Mouse (Mus musculus) liver, embryonic 11.5 days (tissue): ENCODE data around the gene Sftpa1. TPM values are rescaled to one million over a fixed set of nuclear protein-coding genes. Genes with fewer than 3 reads are reported as not detected.

Experiments used
- ATAC-seq: fragments of 200-750 bp; cut with Nextera tagmentation; replicated peaks from 2 replicates; pipeline ENCODE4 v1.8.0; 2017; ENCODE audit warnings: moderate number of reproducible peaks, mild to moderate bottlenecking, moderate TSS enrichment, moderate library complexity; ENCODE audit not compliant: low FRiP score
- DNase-seq: peaks from one replicate; pipeline ENCODE4 v3.0.0-alpha.2; 2017; ENCODE audit warnings: low spot score
- H3K27ac ChIP-seq: fragments of 300-500 bp; sonication (generic); 2 replicates; pipeline ENCODE4 v1.5.1; 2014; ENCODE audit warnings: mild to moderate bottlenecking, low read depth, low read length, control low read depth
- H3K27me3 ChIP-seq: fragments of 300-500 bp; sonication (generic); replicated peaks from 2 replicates; pipeline ENCODE4 v1.6.1; 2014; ENCODE audit warnings: low read length, mixed read lengths; ENCODE audit not compliant: control insufficient read depth, insufficient read depth
- H3K36me3 ChIP-seq: fragments of 300-500 bp; sonication (generic); 2 replicates; pipeline ENCODE4 v1.6.1; 2014; ENCODE audit warnings: mild to moderate bottlenecking, low read length, moderate library complexity, mixed read lengths; ENCODE audit not compliant: control insufficient read depth, insufficient read depth
- H3K4me1 ChIP-seq: fragments of 300-500 bp; sonication (generic); replicated peaks from 2 replicates; pipeline ENCODE4 v1.6.1; 2014; ENCODE audit warnings: low read length, mixed read lengths; ENCODE audit not compliant: control insufficient read depth, insufficient read depth
- H3K4me2 ChIP-seq: fragments of 300-500 bp; sonication (generic); 2 replicates; pipeline ENCODE4 v1.6.1; 2014; ENCODE audit warnings: mild to moderate bottlenecking, control low read depth, moderate library complexity
- H3K4me3 ChIP-seq: fragments of 300-500 bp; sonication (generic); 2 replicates; pipeline ENCODE4 v1.5.1; 2014; ENCODE audit warnings: low read depth, low read length, control low read depth
- H3K9ac ChIP-seq: fragments of 300-500 bp; sonication (generic); 2 replicates; pipeline ENCODE4 v1.6.1; 2014; ENCODE audit warnings: low read depth, low read length, control low read depth
- H3K9me3 ChIP-seq: fragments of 300-500 bp; sonication (generic); 2 replicates; pipeline ENCODE4 v1.6.1; 2016; ENCODE audit warnings: low read length, inconsistent platforms, mixed read lengths; ENCODE audit not compliant: control insufficient read depth
- WGBS: fragments of 180-500 bp; shearing (Covaris S2); extraction: QIAGEN DNeasy Blood & Tissue Kit; methylation state at CpG from one replicate; pipeline ENCODE4 v1.1.7; 2014; 5-methylcytosine and 5-hydroxymethylcytosine counted together
- polyA plus RNA-seq: library from polyadenylated mRNA; unstranded; fragments of >200 nt; fragmentation: Nextera tagmentation; extraction: Ambion mirVana; gene quantifications from 2 replicates; pipeline ENCODE4 v1.2.1, GENCODE M21; 2014

Gene Sftpa1
- polyA plus RNA-seq, 1 experiment from 2014 or later: not detected

DNA sequence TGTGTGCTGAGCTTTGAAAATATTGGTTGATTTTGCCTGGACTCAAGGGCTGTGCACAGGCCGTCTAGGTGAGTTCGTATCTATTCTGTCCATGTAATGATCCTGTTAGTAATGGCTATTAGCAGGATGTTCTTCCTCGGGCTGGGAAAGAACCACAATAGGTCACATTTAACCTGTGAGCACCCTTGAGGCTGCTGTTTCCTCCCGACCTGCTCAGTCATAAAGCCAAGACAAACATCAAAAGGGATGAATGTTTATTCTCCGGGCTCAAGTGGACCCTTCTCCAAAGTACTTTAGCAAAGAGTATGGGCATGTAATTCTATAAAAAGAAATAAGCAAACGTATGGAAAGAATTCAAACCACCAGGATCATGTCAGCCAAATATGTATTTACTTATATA, 14.5 kb downstream of the Sftpa1 start:
- DNase-seq: no peak

GRCm38 (mm10) chr14:41146922-41147321, 15.3 kb downstream of the Sftpa1 start:
- Histone ChIP-seq H3K9me3 (no peaks in the 10 kb centered on the region), H3K4me1 (no peaks in the 10 kb centered on the region), H3K36me3 (no peaks in the 10 kb centered on the region), H3K27me3 (no peaks in the 10 kb centered on the region), H3K4me3 (no peak overlapping the region), H3K4me2 (no peak overlapping the region), H3K27ac (no peak overlapping the region), H3K9ac (no peak overlapping the region)
- 64% methylated on average over 3 of the region's 3 CpGs for WGBS
- ATAC-seq (no peak), DNase-seq (no peak)

More for the DNA sequence above, 14.5 kb downstream of the Sftpa1 start:
- Histone ChIP-seq H3K9me3 (no peaks in the 10 kb centered on the region), H3K9ac (no peak overlapping the region), H3K27me3 (no peaks in the 10 kb centered on the region), H3K4me1 (no peaks in the 10 kb centered on the region), H3K4me2 (no peak overlapping the region), H3K4me3 (no peak overlapping the region), H3K27ac (no peak overlapping the region), H3K36me3 (no peaks in the 10 kb centered on the region)
- ATAC-seq: no peak
- 69% methylated on average over 6 of the region's 6 CpGs for WGBS

DNA sequence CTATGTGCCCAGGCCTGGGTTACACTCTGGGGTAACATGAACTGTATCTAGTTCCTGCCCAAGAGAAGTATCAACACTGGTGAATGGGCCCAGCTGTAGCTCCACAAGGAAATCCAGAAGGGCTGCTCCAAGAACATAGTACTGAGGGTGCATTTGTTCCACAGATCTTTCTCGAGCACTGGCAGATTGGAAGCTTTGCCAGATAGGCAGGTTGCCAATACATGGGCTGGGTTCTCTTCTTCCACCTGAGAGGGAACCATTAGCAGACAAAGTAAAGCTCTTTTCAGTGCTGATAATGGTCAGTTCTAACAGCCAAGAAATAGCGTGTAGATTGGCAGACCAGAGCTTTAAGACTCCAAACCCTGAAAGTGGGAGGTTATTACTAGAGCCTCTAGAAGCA, 15.8 kb downstream of the Sftpa1 start:
- DNase-seq (no peak), ATAC-seq (no peak)
- Histone ChIP-seq H3K4me1 (no peaks in the 10 kb centered on the region), H3K4me3 (no peak overlapping the region), H3K9ac (no peak overlapping the region), H3K4me2 (no peak overlapping the region), H3K36me3 (no peaks in the 10 kb centered on the region), H3K9me3 (no peaks in the 10 kb centered on the region), H3K27me3 (no peaks in the 10 kb centered on the region), H3K27ac (no peak overlapping the region)
- WGBS: 79% methylated on average over 2 of the region's 2 CpGs

DNA sequence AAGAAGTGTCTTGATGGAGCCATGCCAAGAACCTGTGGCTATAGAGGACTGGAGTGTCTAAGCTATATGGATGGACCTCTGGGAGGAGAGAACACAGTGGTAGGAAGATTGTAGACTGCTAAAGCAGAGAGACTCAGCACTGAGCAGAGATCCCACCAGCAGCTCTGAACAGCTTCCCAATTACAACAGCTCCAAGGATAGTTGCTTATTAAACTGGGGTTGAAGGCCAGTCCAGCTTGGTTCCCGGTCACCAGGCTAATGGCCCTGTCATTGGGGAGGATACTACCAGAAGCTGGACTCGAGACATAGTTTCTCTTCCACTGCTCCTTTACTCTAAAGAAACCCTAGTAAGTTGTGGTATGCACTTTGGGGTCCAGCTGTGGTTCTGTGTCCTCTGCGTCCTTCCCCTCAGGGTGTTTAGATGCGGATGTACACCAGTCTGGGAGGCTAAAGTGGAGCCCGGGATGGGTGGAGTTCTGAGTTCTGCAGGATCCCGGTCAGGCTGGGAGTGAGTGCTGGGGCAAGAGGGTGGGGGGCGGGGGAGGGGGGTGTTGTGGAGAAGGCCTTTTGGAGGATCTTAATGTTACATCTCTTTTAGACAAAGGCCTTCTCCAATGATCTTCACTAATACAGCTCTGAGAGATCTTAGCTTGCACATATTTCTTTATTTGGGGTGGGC, 19.8 kb downstream of the Sftpa1 start, which contains the start of gene Mbl1:
Gene Mbl1 (plus strand): TSS at position 239 of the 679 bp plus-strand sequence.
- Histone ChIP-seq H3K27me3 (no peaks in the 10 kb centered on the region), H3K4me2 (peak within 1 kb of the TSS; percentile 21), H3K9ac (no peak within 1 kb of the TSS), H3K27ac (peak within 1 kb of the TSS; percentile 25; the same call in 1 of the 2 replicates), H3K36me3 (no peaks in the 10 kb centered on the region), H3K4me1 (no peaks in the 10 kb centered on the region), H3K9me3 (no peaks in the 10 kb centered on the region), H3K4me3 (no peak within 1 kb of the TSS)
- WGBS: 68% methylated on average over 7 of the region's 7 CpGs
- ATAC-seq (peak; percentile 49; the same call in 1 of the 2 replicates), DNase-seq (no peak)

DNA sequence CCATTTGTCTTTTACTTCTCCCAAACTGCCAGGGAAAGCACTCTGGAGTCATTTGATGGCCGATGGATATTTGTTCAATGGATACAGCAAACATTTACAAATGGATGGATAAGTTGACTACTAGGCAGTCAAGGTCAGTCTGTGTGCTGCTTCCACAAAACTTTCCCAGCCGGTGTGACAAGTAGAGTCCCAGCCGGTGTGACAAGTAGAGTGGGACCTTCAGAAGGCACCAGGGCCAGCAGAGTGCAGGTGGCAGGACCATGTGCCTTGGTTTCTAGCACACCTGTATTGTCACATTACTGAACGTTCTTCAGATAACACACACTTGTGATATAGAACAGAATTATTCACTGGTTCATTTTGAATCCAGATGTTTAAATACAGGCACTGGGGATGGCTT, 28.5 kb downstream of the Sftpa1 start:
- Histone ChIP-seq H3K4me3 (no peak overlapping the region), H3K4me2 (no peak overlapping the region), H3K27ac (no peak overlapping the region; the same call in 1 of the 2 replicates), H3K36me3 (no peaks in the 10 kb centered on the region), H3K9me3 (no peaks in the 10 kb centered on the region), H3K9ac (no peak overlapping the region), H3K27me3 (no peaks in the 10 kb centered on the region), H3K4me1 (no peaks in the 10 kb centered on the region)
- WGBS: 66% methylated on average over 4 of the region's 4 CpGs
- ATAC-seq: 0 out of 2 replicates have a peak, but pooled peaks have one; percentile 47
- DNase-seq: no peak

GRCm38 (mm10) chr14:41160743-41161142, 29.2 kb downstream of the Sftpa1 start:
- 33% methylated on average over 1 of the region's 1 CpGs for WGBS
- Histone ChIP-seq H3K4me2 (no peak overlapping the region), H3K36me3 (no peaks in the 10 kb centered on the region)

GRCm38 (mm10) chr14:41162663-41163062, 31.1 kb downstream of the Sftpa1 start:
- Histone ChIP-seq H3K27me3 (no peaks in the 10 kb centered on the region), H3K36me3 (no peaks in the 10 kb centered on the region), H3K9me3 (no peaks in the 10 kb centered on the region), H3K4me1 (no peaks in the 10 kb centered on the region), H3K4me3 (no peak overlapping the region), H3K4me2 (no peak overlapping the region), H3K9ac (no peak overlapping the region), H3K27ac (no peak overlapping the region)
- DNase-seq: no peak
- ATAC-seq: peak; percentile 50; the same call in 1 of the 2 replicates
- 22% methylated on average over 2 of the region's 2 CpGs for WGBS

More at GRCm38 (mm10) chr14:41160743-41161142, 29.2 kb downstream of the Sftpa1 start:
- H3K9me3 ChIP-seq: no peaks in the 10 kb centered on the region
- H3K27ac ChIP-seq: no peak overlapping the region
- no peaks in the 10 kb centered on the region for H3K4me1 ChIP-seq
- no peaks in the 10 kb centered on the region for H3K27me3 ChIP-seq
- DNase-seq: no peak
- no peak overlapping the region for H3K9ac ChIP-seq
- ATAC-seq: peak; percentile 66
- no peak overlapping the region for H3K4me3 ChIP-seq

DNA sequence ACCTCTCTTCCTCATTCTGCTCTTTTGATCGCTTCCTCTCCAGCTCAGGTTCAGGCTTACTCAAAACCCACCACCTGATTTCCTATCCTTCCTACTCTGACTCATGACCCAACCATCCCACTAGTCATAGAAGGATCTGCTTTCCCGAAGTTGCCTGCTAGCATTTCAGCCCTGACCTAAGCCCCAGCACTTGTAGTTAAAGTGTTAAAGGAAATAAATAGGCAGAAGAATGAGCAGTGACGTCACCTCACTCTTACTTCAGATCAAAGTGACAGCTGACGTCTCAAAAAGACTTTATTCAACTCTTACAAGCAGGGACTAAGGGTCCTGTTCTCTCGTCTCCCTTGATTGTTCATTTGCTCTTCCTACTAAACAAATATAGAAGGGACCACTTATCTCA, 35.7 kb downstream of the Sftpa1 start:
- DNase-seq (no peak), ATAC-seq (no peak)
- H3K9me3 ChIP-seq: no peaks in the 10 kb centered on the region
- H3K9ac ChIP-seq: no peak overlapping the region
- WGBS: 42% methylated on average over 5 of the region's 5 CpGs
- H3K4me3 ChIP-seq: no peak overlapping the region
- H3K27ac ChIP-seq: no peak overlapping the region
- no peak overlapping the region for H3K4me2 ChIP-seq
- H3K36me3 ChIP-seq: no peaks in the 10 kb centered on the region
- no peaks in the 10 kb centered on the region for H3K27me3 ChIP-seq
- no peaks in the 10 kb centered on the region for H3K4me1 ChIP-seq

- no peak overlapping the region for H3K9ac ChIP-seq
- no peaks in the 10 kb centered on the region for H3K36me3 ChIP-seq
- H3K9me3 ChIP-seq: no peaks in the 10 kb centered on the region
- no peaks in the 10 kb centered on the region for H3K4me1 ChIP-seq
- DNase-seq (no peak), ATAC-seq (no peak)
- H3K4me2 ChIP-seq: no peak overlapping the region
- no peak overlapping the region for H3K4me3 ChIP-seq
- H3K27me3 ChIP-seq: no peaks in the 10 kb centered on the region
- 71% methylated on average over 1 of the region's 1 CpGs for WGBS
- H3K27ac ChIP-seq: no peak overlapping the region
Observed at GRCm38 (mm10) chr14:41168567-41168966, 37.0 kb downstream of the Sftpa1 start.
